Mouse (Mus musculus) CH12.LX (cell line): ENCODE results near the gene Hipk2. TPM values are rescaled to one million over a fixed set of nuclear protein-coding genes. Genes with fewer than 3 reads are reported as not detected.

ENCODE experiments used
- DNase-seq: peaks from one replicate; pipeline ENCODE4 v3.0.0-alpha.2; 2013; ENCODE audit errors: extremely low read depth
- H3K27ac ChIP-seq: 2 replicates; pipeline ENCODE4 v1.5.1; 2012; ENCODE audit warnings: low read depth, mild to moderate bottlenecking, control low read depth, moderate library complexity; ENCODE audit not compliant: insufficient read depth
- H3K27me3 ChIP-seq: replicated peaks from 2 replicates; pipeline ENCODE3; 2012; ENCODE audit warnings: inconsistent platforms
- H3K36me3 ChIP-seq, 2 experiments: replicated peaks in 1 of 2; 2 replicates each; pipeline versions ENCODE3 to v1.6.1; 2012; ENCODE audit warnings: inconsistent platforms in 1 of 2, low read length in 1 of 2, mild to moderate bottlenecking in 1 of 2, mixed read lengths in 1 of 2, moderate library complexity in 1 of 2; ENCODE audit not compliant: control insufficient read depth in 1 of 2, insufficient read depth in 1 of 2
- H3K4me1 ChIP-seq, 2 experiments: 2 replicates each; pipeline ENCODE4 v1.6.1; 2012; ENCODE audit warnings: inconsistent platforms in 1 of 2, moderate library complexity in 1 of 2; ENCODE audit not compliant: insufficient read depth in 2 of 2, control insufficient read depth in 1 of 2
- H3K4me2 ChIP-seq: 2 replicates; pipeline ENCODE4 v1.6.1; 2012; ENCODE audit warnings: low read depth, mild to moderate bottlenecking, control low read depth; ENCODE audit not compliant: poor library complexity, insufficient read depth, severe bottlenecking
- H3K4me3 ChIP-seq, 3 experiments: fragments of 150-350 bp in 1 of 3; sonication (generic) in 1 of 3; replicated peaks in 1 of 3; 2 replicates each; pipeline versions ENCODE3 to v1.5.1; 2011 to 2012; ENCODE audit warnings: low read depth in 2 of 3, low read length in 2 of 3, mild to moderate bottlenecking in 2 of 3, moderate library complexity in 2 of 3, control low read depth in 1 of 3, improper control_type of control experiment in 1 of 3, inconsistent platforms in 1 of 3, mixed read lengths in 1 of 3; ENCODE audit not compliant: poor library complexity in 1 of 3
- H3K79me2 ChIP-seq: replicated peaks from 2 replicates; pipeline ENCODE4 v1.6.1; 2012; ENCODE audit warnings: mild to moderate bottlenecking, moderate library complexity; ENCODE audit not compliant: control insufficient read depth, poor library complexity, insufficient read depth, severe bottlenecking; ENCODE audit errors: extremely low read depth
- H3K9ac ChIP-seq: 2 replicates; pipeline ENCODE4 v1.6.1; 2012; ENCODE audit warnings: low read depth, mild to moderate bottlenecking, control low read depth, moderate library complexity; ENCODE audit not compliant: insufficient read depth
- H3K9me3 ChIP-seq: replicated peaks from 2 replicates; pipeline ENCODE3; 2012; ENCODE audit warnings: low read length, inconsistent platforms, mixed read lengths
- CHD1 ChIP-seq: IDR thresholded peaks from 2 replicates; pipeline ENCODE4 v1.6.1; 2012; ENCODE audit warnings: low read depth, low read length, improper control_type of control experiment, inconsistent platforms
- CTCF ChIP-seq, 2 experiments: IDR thresholded peaks in 1 of 2; conservative IDR thresholded peaks in 1 of 2; 2 replicates each; pipeline ENCODE4 v1.5.1; 2011 to 2012; ENCODE audit warnings: low read depth in 2 of 2, low read length in 2 of 2, improper control_type of control experiment in 1 of 2, inconsistent platforms in 1 of 2, mild to moderate bottlenecking in 1 of 2, moderate library complexity in 1 of 2
- E2F4 ChIP-seq: IDR thresholded peaks from 2 replicates; pipeline ENCODE4 v1.6.1; 2011; ENCODE audit warnings: low read depth, low read length, improper control_type of control experiment; ENCODE audit not compliant: insufficient replicate concordance
- EP300 ChIP-seq: IDR thresholded peaks from 2 replicates; pipeline ENCODE4 v1.6.1; 2011; ENCODE audit warnings: low read length, improper control_type of control experiment
- IRF4 ChIP-seq: IDR thresholded peaks from 2 replicates; pipeline ENCODE4 v1.6.1; 2014; ENCODE audit warnings: low read depth, mild to moderate bottlenecking, inconsistent platforms, low read length, improper control_type of control experiment
- JUND ChIP-seq: conservative IDR thresholded peaks from 2 replicates; pipeline ENCODE4 v1.6.1; 2011; ENCODE audit warnings: low read depth, low read length, improper control_type of control experiment
- KAT2A ChIP-seq: IDR thresholded peaks from 2 replicates; pipeline ENCODE4 v1.6.1; 2012; ENCODE audit warnings: low read length, improper control_type of control experiment, inconsistent platforms; ENCODE audit not compliant: insufficient replicate concordance
- MAFK ChIP-seq: IDR thresholded peaks from 2 replicates; pipeline ENCODE4 v1.6.1; 2011; ENCODE audit warnings: low read length, improper control_type of control experiment; ENCODE audit not compliant: insufficient replicate concordance
- MAX ChIP-seq: IDR thresholded peaks from 2 replicates; pipeline ENCODE4 v1.6.1; 2011; ENCODE audit warnings: low read length, improper control_type of control experiment
- MAZ ChIP-seq: IDR thresholded peaks from 2 replicates; pipeline ENCODE4 v1.6.1; 2012; ENCODE audit warnings: low read depth, mild to moderate bottlenecking, inconsistent platforms, low read length, improper control_type of control experiment, moderate library complexity
- PAX5 ChIP-seq: IDR thresholded peaks from 2 replicates; pipeline ENCODE4 v1.6.1; 2012; ENCODE audit warnings: low read length, inconsistent platforms, mixed read lengths
- POLR2A ChIP-seq: IDR thresholded peaks from 2 replicates; pipeline ENCODE4 v1.6.1; 2011; ENCODE audit warnings: low read depth, mild to moderate bottlenecking, improper control_type of control experiment, low read length
- RCOR1 ChIP-seq: conservative IDR thresholded peaks from 2 replicates; pipeline ENCODE4 v1.6.1; 2012; ENCODE audit warnings: low read depth, mild to moderate bottlenecking, inconsistent platforms, low read length, improper control_type of control experiment
- TBP ChIP-seq: conservative IDR thresholded peaks from 2 replicates; pipeline ENCODE4 v1.6.1; 2011; ENCODE audit warnings: low read depth, low read length, improper control_type of control experiment
- UBTF ChIP-seq: IDR thresholded peaks from 2 replicates; pipeline ENCODE4 v1.6.1; 2012; ENCODE audit warnings: low read depth, mild to moderate bottlenecking, inconsistent platforms, low read length, improper control_type of control experiment, moderate library complexity
- ZC3H11A ChIP-seq: IDR thresholded peaks from 2 replicates; pipeline ENCODE4 v1.6.1; 2012; ENCODE audit warnings: low read depth, mild to moderate bottlenecking, inconsistent platforms, low read length, improper control_type of control experiment
- ZKSCAN1 ChIP-seq: IDR thresholded peaks from 2 replicates; pipeline ENCODE4 v1.6.1; 2012; ENCODE audit warnings: low read depth, inconsistent platforms, low read length, improper control_type of control experiment, borderline replicate concordance
- ZMIZ1 ChIP-seq: IDR thresholded peaks from 2 replicates; pipeline ENCODE4 v1.6.1; 2012; ENCODE audit warnings: low read depth, mild to moderate bottlenecking, inconsistent platforms, low read length, improper control_type of control experiment
- ZNF384 ChIP-seq: IDR thresholded peaks from 2 replicates; pipeline ENCODE4 v1.6.1; 2012; ENCODE audit warnings: low read depth, low read length, improper control_type of control experiment, inconsistent platforms
- dilution Hi-C: fragments of 300-500 bp; cut with MboI; formaldehyde crosslinking; loops from 2 replicates; pipeline ENCODE4 v1.14.3; 2020; ENCODE audit warnings: low sequenced_read_pairs; ENCODE audit not compliant: extremely low pct_unique_long_range_greater_than_20kb, extremely low pct_ligation_motif_present
- in situ Hi-C: fragments of 300-500 bp; cut with MboI; formaldehyde crosslinking; loops from 3 replicates; pipeline ENCODE4 v1.14.3; 2019; ENCODE audit warnings: low sequenced_read_pairs, low pct_ligation_motif_present, low pct_unique_long_range_greater_than_20kb, mixed read lengths
- polyA plus RNA-seq: library from polyadenylated mRNA; unstranded; fragments of >175 nt; gene quantifications from 2 replicates; pipeline ENCODE4 v1.2.1, GENCODE M21; 2012; ENCODE audit warnings: low read depth; ENCODE audit not compliant: insufficient read length
- total RNA-seq, 2 experiments: library from RNA; depleted of rRNA; stranded (reverse); fragments of 300-350 nt in 1 of 2; fragments of >200 nt in 1 of 2; gene quantifications; 2 replicates each; pipeline ENCODE4 v1.2.3; 2012 to 2014

The Hipk2 gene
- total and polyA plus RNA-seq, 3 experiments, result 1.6 to 5.3 (median 2.6) TPM

GRCm38 (mm10) chr6:38868974-38869373, 7.0 kb downstream of the Hipk2 start:
- no peak for DNase-seq
- in situ Hi-C loops (no loop called here), dilution Hi-C loops (no loop called here)
- H3K9me3 ChIP-seq, result no peaks in the 10 kb centered on the region
- H3K36me3 ChIP-seq, result no peaks in the 10 kb centered on the region
- no peak overlapping the region for H3K4me2 ChIP-seq
- peaks cover 20 to 34% of the 10 kb centered on the region in 2 experiments for H3K4me1 ChIP-seq
- TF ChIP-seq KAT2A (no peak), MAFK (0 out of 2 replicates have a peak, but pooled peaks have one; percentile 18)
- H3K27me3 ChIP-seq, result no peaks in the 10 kb centered on the region
- 0 out of 2 replicates have a peak, but pooled peaks cover 4% of the 10 kb centered on the region for H3K79me2 ChIP-seq
- H3K4me3 ChIP-seq, result no peak overlapping the region
- H3K9ac ChIP-seq, result no peak overlapping the region
- no peak overlapping the region for H3K27ac ChIP-seq

DNA sequence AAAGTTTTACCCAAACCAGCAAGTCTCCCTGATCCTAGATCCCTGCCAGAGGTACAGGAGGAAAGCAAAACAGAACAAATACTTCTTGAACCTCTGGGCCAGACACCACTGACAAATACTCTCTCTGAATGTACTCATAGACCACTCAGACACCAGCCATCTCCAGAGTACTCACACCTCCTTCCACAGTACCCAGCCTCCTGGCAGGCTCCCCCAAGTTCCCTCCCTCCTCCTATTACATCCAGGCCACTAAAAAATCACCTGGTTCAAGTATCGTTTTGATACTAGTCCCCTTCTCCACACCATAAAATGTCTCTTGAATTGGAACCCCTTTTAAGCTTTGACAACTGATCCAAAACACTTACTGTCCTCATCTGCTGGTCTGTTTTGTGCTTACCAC, 8.7 kb downstream of the Hipk2 start:
- dilution Hi-C loops (no loop called here), in situ Hi-C loops (no loop called here)
- Histone ChIP-seq H3K27ac (no peak overlapping the region), H3K79me2 (no peaks in the 10 kb centered on the region), H3K36me3 (no peaks in the 10 kb centered on the region), H3K27me3 (no peaks in the 10 kb centered on the region), H3K9me3 (no peaks in the 10 kb centered on the region), H3K9ac (no peak overlapping the region), H3K4me1 (peaks cover 20 to 33% of the 10 kb centered on the region in 2 experiments), H3K4me2 (no peak overlapping the region), H3K4me3 (no peak overlapping the region)
- DNase-seq, result no peak
- TF ChIP-seq ZKSCAN1, result no peak
- TF ChIP-seq JUND, result no peak
- no peak for TF ChIP-seq MAX
- TF ChIP-seq PAX5, result no peak
- no peak for TF ChIP-seq MAZ
- TF ChIP-seq TBP, result no peak
- no peak for TF ChIP-seq MAFK
- no peak for TF ChIP-seq E2F4
- no peak for TF ChIP-seq CTCF (conservative IDR thresholded peaks at IDR 0.05 in 1 of 2, IDR thresholded peaks at IDR 0.05 in 1 of 2; ENCODE audit: low read depth in 2 of 2, low read length in 2 of 2)
- no peak for TF ChIP-seq POLR2A
- TF ChIP-seq ZMIZ1, result no peak
- no peak for TF ChIP-seq RCOR1
- no peak for TF ChIP-seq ZC3H11A
- TF ChIP-seq ZNF384, result no peak

GRCm38 (mm10) chr6:38866761-38867160, 9.2 kb downstream of the Hipk2 start:
- no peaks in the 10 kb centered on the region for H3K79me2 ChIP-seq
- no peak overlapping the region for H3K9ac ChIP-seq
- dilution Hi-C loops, result no loop called here
- no peaks in the 10 kb centered on the region for H3K9me3 ChIP-seq
- peaks cover 20 to 28% of the 10 kb centered on the region in 2 experiments for H3K4me1 ChIP-seq
- no peaks in the 10 kb centered on the region for H3K27me3 ChIP-seq
- no peak overlapping the region for H3K4me2 ChIP-seq
- H3K36me3 ChIP-seq, result no peaks in the 10 kb centered on the region
- in situ Hi-C loops, result no loop called here
- no peak overlapping the region for H3K27ac ChIP-seq
- no peak overlapping the region for H3K4me3 ChIP-seq
- no peak for TF ChIP-seq CHD1
- TF ChIP-seq UBTF, result no peak
- TF ChIP-seq EP300, result no peak
- TF ChIP-seq IRF4, result no peak
- DNase-seq, result no peak
